Mouse (Mus musculus): ENCODE measurements at regions not wholly inside any gene's neighbourhood (a gene's known extent, or its start where the extent isn't known, plus 50 kb on each side); places are given as distances from the start of the nearest gene placed in this dataset.

GRCm38 (mm10) chr5:128499033-128499432, 66.2 kb upstream of the Tmem132d start:
- TF ChIP-seq CTCF (IDR thresholded peaks at IDR 0.05; ENCODE audit: control insufficient read depth, insufficient read depth, low read length), result no peak
- no peak for TF ChIP-seq POLR2A (IDR thresholded peaks at IDR 0.05; ENCODE audit: borderline replicate concordance, control insufficient read depth, low read depth, low read length)
